ENCODE assay signal across 8 mouse cellular contexts in the genomic region with DNA sequence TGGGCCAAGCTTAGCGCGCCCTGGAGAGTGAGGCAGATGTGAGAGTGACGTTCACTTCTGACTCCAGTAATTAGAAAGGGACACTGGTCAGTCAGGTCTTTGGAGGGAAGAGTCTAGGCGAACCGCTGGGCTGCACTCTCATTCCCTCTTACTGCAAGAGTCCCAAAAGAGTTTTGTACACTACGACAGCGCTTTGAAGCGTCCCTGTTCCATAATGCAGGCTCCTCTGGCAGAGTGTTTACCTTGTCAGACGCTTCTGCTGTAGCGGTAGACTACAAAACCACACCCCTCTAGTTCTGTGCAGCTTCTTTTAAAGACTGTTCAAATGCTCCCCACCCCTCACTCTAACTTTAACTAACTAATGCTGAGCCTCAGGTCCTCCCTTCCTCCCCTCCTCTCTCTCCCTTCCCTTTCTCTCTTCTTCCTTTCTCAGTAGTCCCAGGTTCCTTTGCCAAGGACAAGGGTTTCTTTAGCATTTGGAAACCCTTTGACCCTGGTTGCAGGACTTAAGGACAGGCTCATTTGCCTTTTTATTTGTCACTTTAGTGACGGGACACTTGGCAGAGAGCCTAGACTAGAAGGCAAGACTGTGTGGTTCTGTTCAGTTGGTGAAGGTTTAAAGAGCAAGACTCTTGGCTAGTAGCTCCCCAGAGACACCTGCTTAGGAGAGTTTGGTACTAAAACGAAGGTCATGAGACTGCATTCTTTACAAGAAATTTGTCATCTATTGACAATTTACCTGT. TPM values are rescaled to one million over a fixed set of nuclear protein-coding genes. Genes with fewer than 3 reads are reported as not detected.
A peak's percentile ranks its signal among the peaks of the same experiment; 100 is the strongest.
DNase-seq lines count a peak whose midpoint lies in the region; ATAC-seq and TF ChIP-seq lines count a peak whose summit lies in the region.

No protein-coding gene starts in this region.

- no peak for TF ChIP-seq CTCF in left cerebral cortex, adult 2 months (IDR thresholded peaks at IDR 0.05)

- H3K27ac ChIP-seq in left cerebral cortex, adult 2 months: peak overlapping the region; percentile 18; the same call in 1 of the 2 replicates
- H3K27ac ChIP-seq in embryonic facial prominence, embryonic 11.5 days (replicated peaks; ENCODE audit: low read depth, low read length): no peak overlapping the region
- no peak overlapping the region for H3K27ac ChIP-seq in intestine, embryonic 16.5 days (ENCODE audit: low read length)
- peak overlapping the region; percentile 80; the same call in 1 of the 2 replicates for H3K27ac ChIP-seq in midbrain, embryonic 15.5 days

- DNase-seq in left cerebral cortex, adult 2 months (ENCODE audit: extremely low spot score in 1 of 2, low spot score in 2 of 2): no peak
- DNase-seq in left cerebral cortex, postnatal 4 days: no peak
- no peak for DNase-seq in embryonic facial prominence, embryonic 11.5 days (ENCODE audit: low spot score)
- DNase-seq in layer of hippocampus, adult 8-10 months (ENCODE audit: low spot score in 2 of 2): no peak
- DNase-seq in spleen, adult 12 weeks (ENCODE audit: low spot score): no peak
- DNase-seq in gastrocnemius, postnatal 14 days: no peak

- no peaks in the 10 kb centered on the region for H3K9me3 ChIP-seq in embryonic facial prominence, embryonic 11.5 days (replicated peaks; ENCODE audit: control insufficient read depth, low read length)
- no peaks in the 10 kb centered on the region for H3K9me3 ChIP-seq in intestine, embryonic 16.5 days (ENCODE audit: control insufficient read depth, low read length)
- H3K9me3 ChIP-seq in midbrain, embryonic 15.5 days: no peaks in the 10 kb centered on the region

- no peaks in the 10 kb centered on the region for H3K36me3 ChIP-seq in embryonic facial prominence, embryonic 11.5 days (replicated peaks; ENCODE audit: control insufficient read depth, insufficient read depth, low read depth, low read length)
- H3K36me3 ChIP-seq in intestine, embryonic 16.5 days (ENCODE audit: control insufficient read depth, insufficient read depth, low read length): no peaks in the 10 kb centered on the region
- no peaks in the 10 kb centered on the region for H3K36me3 ChIP-seq in midbrain, embryonic 15.5 days (replicated peaks)

- H3K9ac ChIP-seq in embryonic facial prominence, embryonic 11.5 days (replicated peaks; ENCODE audit: low read length): no peak overlapping the region
- 0 out of 2 replicates have a peak overlapping the region, but pooled peaks have one; percentile 45 for H3K9ac ChIP-seq in intestine, embryonic 16.5 days (ENCODE audit: low read depth, low read length)
- peak overlapping the region; percentile 73; the same call in 1 of the 2 replicates for H3K9ac ChIP-seq in midbrain, embryonic 15.5 days

- peaks cover 21% of the 10 kb centered on the region for H3K27me3 ChIP-seq in embryonic facial prominence, embryonic 11.5 days (ENCODE audit: control insufficient read depth, insufficient read depth, low read length)
- H3K27me3 ChIP-seq in intestine, embryonic 16.5 days (replicated peaks; ENCODE audit: control insufficient read depth, insufficient read depth, low read length): peaks cover 13% of the 10 kb centered on the region
- H3K27me3 ChIP-seq in midbrain, embryonic 15.5 days (replicated peaks): no peaks in the 10 kb centered on the region

- no peak; the same call in 1 of the 2 replicates for ATAC-seq in embryonic facial prominence, embryonic 11.5 days (replicated peaks; ENCODE audit: insufficient number of reproducible peaks, low FRiP score, low TSS enrichment, low read depth)
- ATAC-seq in intestine, embryonic 16.5 days: no peak
- ATAC-seq in midbrain, embryonic 15.5 days (replicated peaks): peak; percentile 61

- H3K4me2 ChIP-seq in embryonic facial prominence, embryonic 11.5 days (ENCODE audit: low read depth, low read length): peak overlapping the region; percentile 91
- H3K4me2 ChIP-seq in intestine, embryonic 16.5 days (ENCODE audit: low read depth, low read length): peak overlapping the region; percentile 97
- H3K4me2 ChIP-seq in midbrain, embryonic 15.5 days: peak overlapping the region; percentile 94

- H3K4me1 ChIP-seq in embryonic facial prominence, embryonic 11.5 days (ENCODE audit: control insufficient read depth, insufficient read depth, low read length): 0 out of 2 replicates have a peak, but pooled peaks cover 2% of the 10 kb centered on the region
- peaks cover 9% of the 10 kb centered on the region for H3K4me1 ChIP-seq in intestine, embryonic 16.5 days (ENCODE audit: control insufficient read depth, insufficient read depth, low read length)
- peaks cover 30% of the 10 kb centered on the region for H3K4me1 ChIP-seq in midbrain, embryonic 15.5 days

- WGBS in embryonic facial prominence, embryonic 11.5 days: 3% methylated on average over 12 of the region's 12 CpGs
- WGBS in intestine, embryonic 16.5 days: 3% methylated on average over 12 of the region's 12 CpGs
- 3% methylated on average over 12 of the region's 12 CpGs for WGBS in midbrain, embryonic 15.5 days

- intact Hi-C loops in left cerebral cortex, adult 2 months (cut with DNase I): loop anchor here (2.0 to 5.0 kb wide), 4 partner anchors 69 to 1233 kb away; no protein-coding TSS in a partner anchor
- intact Hi-C loops in left cerebral cortex, postnatal 4 days (cut with DNase I): no loop called here
- intact Hi-C loops in gastrocnemius, postnatal 14 days (cut with DNase I; ENCODE audit: low total_unique reads): no loop called here

- peak overlapping the region; percentile 69 for H3K4me3 ChIP-seq in left cerebral cortex, adult 2 months
- peak overlapping the region; percentile 38 for H3K4me3 ChIP-seq in embryonic facial prominence, embryonic 11.5 days (ENCODE audit: low read depth, low read length)
- H3K4me3 ChIP-seq in intestine, embryonic 16.5 days (ENCODE audit: low read length): peak overlapping the region; percentile 55
- peak overlapping the region; percentile 73 for H3K4me3 ChIP-seq in midbrain, embryonic 15.5 days

RNA-seq across cellular contexts. Expression of a gene that starts 0.6 kb away (rescaled TPM):
- total RNA-seq in left cerebral cortex, adult 2 months (2021): 10 to 100 TPM; 53.6 to 55.1 TPM
- 10 to 100 TPM; 67.3 to 77.5 TPM for total RNA-seq in left cerebral cortex, postnatal 4 days (2021)
- 2.1 and 4.2 TPM in 2 replicates for polyA plus RNA-seq in embryonic facial prominence, embryonic 11.5 days (2014; fragmentation: Nextera tagmentation; extraction: Ambion mirVana)
- polyA plus RNA-seq in intestine, embryonic 16.5 days (2015; fragmentation: Nextera tagmentation; extraction: Ambion mirVana): 0.42 and 0.43 TPM in 2 replicates
- polyA plus RNA-seq in midbrain, embryonic 15.5 days (2015; fragmentation: Nextera tagmentation; extraction: Ambion mirVana): 13.1 and 17.1 TPM in 2 replicates
- 10 to 100 TPM; 17.1 to 22.5 (median 20.3) TPM for total RNA-seq in layer of hippocampus, adult 8-10 months (2022)
- total RNA-seq in gastrocnemius, postnatal 14 days (2021): under 1 TPM; 0.23 to 0.33 TPM

Comparison
In these comparisons a context has a peak if more than half of its experiments do, and no peak if none do; other contexts are left out.
1. H3K27ac ChIP-seq: peak in left cerebral cortex, adult 2 months (single experiment) and midbrain, embryonic 15.5 days (single experiment); none in embryonic facial prominence, embryonic 11.5 days (single experiment) and intestine, embryonic 16.5 days (single experiment).
2. RNA of a gene that starts 0.6 kb away (total RNA-seq): 67.3 to 77.5 TPM in left cerebral cortex, postnatal 4 days, 53.6 to 55.1 TPM in left cerebral cortex, adult 2 months and 17.1 to 22.5 TPM in layer of hippocampus, adult 8-10 months; 0.23 to 0.33 TPM in gastrocnemius, postnatal 14 days; every median in the first group is over 10 times any median in the second.
3. Peak in every context shown above with its lines, with median percentiles within 50 percentile points of each other: H3K4me3 ChIP-seq and H3K4me2 ChIP-seq.